Comparison of ENCODE assay signal across 14 mouse cellular contexts in genomic region chr13:45453033-45453432, GRCm38 (mm10). TPM values are rescaled to one million over a fixed set of nuclear protein-coding genes. Genes with fewer than 3 reads are reported as not detected.
A peak's percentile ranks its signal among the peaks of the same experiment; 100 is the strongest.
DNase-seq lines count a peak whose midpoint lies in the region; ATAC-seq and TF ChIP-seq lines count a peak whose summit lies in the region.
"Had no signal": no experiment of that assay in that cellular context is flagged by ENCODE, and none has a peak within 500 bp of the region (broad histone marks: within the 10 kb centered on the region; RNA-seq: fewer than 3 reads in every experiment).

No protein-coding gene starts in this region.

- TF ChIP-seq CTCF in layer of hippocampus, adult 2 months (conservative IDR thresholded peaks at IDR 0.05), result no peak

- ATAC-seq in heart, embryonic 15.5 days (replicated peaks; ENCODE audit: insufficient number of reproducible peaks, insufficient read depth, low FRiP score, low read depth), result no peak
- ATAC-seq: activated CD4-positive, CD25-positive, alpha-beta regulatory T cell, adult 4 months; forebrain, embryonic 13.5 days; intestine, embryonic 15.5 days had no signal

- 0 out of 2 replicates have a peak overlapping the region, but pooled peaks have one; percentile 16 for H3K27ac ChIP-seq in heart, embryonic 15.5 days
- H3K27ac ChIP-seq in layer of hippocampus, adult 2 months, result no peak overlapping the region
- H3K27ac ChIP-seq: forebrain, embryonic 13.5 days; intestine, embryonic 15.5 days had no signal

- no peak overlapping the region for H3K4me2 ChIP-seq in heart, embryonic 15.5 days
- H3K4me2 ChIP-seq: forebrain, embryonic 13.5 days; heart, embryonic 13.5 days; intestine, embryonic 15.5 days had no signal

- WGBS in heart, embryonic 15.5 days, result 70% methylated on average over 9 of the region's 9 CpGs

- H3K4me3 ChIP-seq in heart, embryonic 15.5 days, result no peak overlapping the region
- no peak overlapping the region for H3K4me3 ChIP-seq in layer of hippocampus, adult 2 months
- H3K4me3 ChIP-seq: forebrain, embryonic 13.5 days; heart, embryonic 13.5 days; intestine, embryonic 15.5 days had no signal

- H3K9ac ChIP-seq in heart, embryonic 15.5 days, result no peak overlapping the region
- H3K9ac ChIP-seq: forebrain, embryonic 13.5 days; heart, embryonic 13.5 days; intestine, embryonic 15.5 days had no signal

- H3K27me3 ChIP-seq in heart, embryonic 15.5 days, result no peaks in the 10 kb centered on the region
- H3K27me3 ChIP-seq: forebrain, embryonic 13.5 days; heart, embryonic 13.5 days; intestine, embryonic 15.5 days had no signal

- DNase-seq in heart, adult 18-20 months, result no peak
- DNase-seq in CD4-positive, CD25-positive, alpha-beta regulatory T cell, adult 2 months (ENCODE audit: low read depth, low spot score), result peak; percentile 50
- peak; percentile 52 for DNase-seq in induced T-regulatory cell, adult 2 months (ENCODE audit: low read depth)
- DNase-seq in natural killer cell, adult 2 months (ENCODE audit: low spot score in 2 of 2), result peak; percentile 52 to 53
- no peak for DNase-seq in layer of hippocampus, adult 2 months (ENCODE audit: low spot score in 2 of 2)
- no peak for DNase-seq in embryo, embryonic 11 days
- DNase-seq in layer of hippocampus, postnatal 25 days (ENCODE audit: extremely low spot score in 1 of 2, low spot score in 1 of 2), result no peak
- DNase-seq: lung, postnatal 4 days; right cerebral cortex, postnatal 25 days had no signal

- H3K9me3 ChIP-seq in heart, embryonic 15.5 days (replicated peaks), result no peaks in the 10 kb centered on the region
- H3K9me3 ChIP-seq: forebrain, embryonic 13.5 days; heart, embryonic 13.5 days; intestine, embryonic 15.5 days had no signal

- H3K36me3 ChIP-seq in heart, embryonic 15.5 days, result no peaks in the 10 kb centered on the region
- H3K36me3 ChIP-seq: heart, embryonic 13.5 days; intestine, embryonic 15.5 days had no signal

- peaks cover 26% of the 10 kb centered on the region for H3K4me1 ChIP-seq in heart, embryonic 15.5 days (replicated peaks)

RNA-seq across cellular contexts. Expression of gene Gmpr, which starts 54.2 kb away (rescaled TPM):
- polyA plus RNA-seq in heart, embryonic 15.5 days (2015; fragmentation: Nextera tagmentation; extraction: Ambion mirVana), result 180 and 185 TPM in 2 replicates
- total RNA-seq in heart, adult 18-20 months (2021), result 100 to 1,000 TPM; 149 to 156 TPM
- 10 to 100 TPM; 63.7 to 66.9 TPM for total RNA-seq in layer of hippocampus, adult 2 months (2021)
- total RNA-seq in layer of hippocampus, postnatal 25 days (2021), result 10 to 100 TPM; 68.7 to 71.2 TPM
- polyA plus RNA-seq: activated CD4-positive, CD25-positive, alpha-beta regulatory T cell, adult 4 months had no signal

Comparison
In these comparisons a context has a peak if more than half of its experiments do, and no peak if none do; other contexts are left out.
1. DNase-seq: peak in CD4-positive, CD25-positive, alpha-beta regulatory T cell, adult 2 months (single experiment), induced T-regulatory cell, adult 2 months (single experiment) and natural killer cell, adult 2 months (2 of 2); none in heart, adult 18-20 months (0 of 2), layer of hippocampus, adult 2 months (0 of 2), embryo, embryonic 11 days (single experiment) and layer of hippocampus, postnatal 25 days (0 of 2).